Mouse (Mus musculus): ENCODE measurements around the gene Dpy19l3. TPM values are rescaled to one million over a fixed set of nuclear protein-coding genes. Genes with fewer than 3 reads are reported as not detected.

The Dpy19l3 gene
- polyA plus RNA-seq, 1 experiment from 2014 or later = 42.5 TPM

GRCm38 (mm10) chr7:35772347-35772746, 18.1 kb upstream of the Dpy19l3 start:
- Histone ChIP-seq H3K27ac (no peak overlapping the region), H3K4me1 (no peaks in the 10 kb centered on the region), H3K9me3 (no peaks in the 10 kb centered on the region), H3K4me3 (replicated peaks) (no peak overlapping the region), H3K36me3 (replicated peaks) (peaks cover 44% of the 10 kb centered on the region), H3K4me2 (no peak overlapping the region), H3K9ac (no peak overlapping the region), H3K27me3 (no peaks in the 10 kb centered on the region)
- 89% methylated on average over 8 of the region's 8 CpGs for WGBS
- no peak for ATAC-seq (ENCODE audit: low FRiP score)

- Histone ChIP-seq H3K9me3 (no peaks in the 10 kb centered on the region), H3K36me3 (replicated peaks) (peaks cover 37% of the 10 kb centered on the region), H3K4me2 (no peak overlapping the region), H3K27ac (no peak overlapping the region), H3K27me3 (no peaks in the 10 kb centered on the region), H3K9ac (no peak overlapping the region), H3K4me3 (replicated peaks) (no peak overlapping the region), H3K4me1 (no peaks in the 10 kb centered on the region)
- ATAC-seq (ENCODE audit: low FRiP score) = no peak
These were observed 16.9 kb upstream of the Dpy19l3 start for GRCm38 (mm10) chr7:35771106-35771505.

GRCm38 (mm10) chr7:35770122-35770521, 15.9 kb upstream of the Dpy19l3 start:
- Histone ChIP-seq H3K9ac (no peak overlapping the region), H3K36me3 (replicated peaks) (peaks cover 27% of the 10 kb centered on the region), H3K9me3 (no peaks in the 10 kb centered on the region), H3K27me3 (no peaks in the 10 kb centered on the region), H3K27ac (no peak overlapping the region), H3K4me3 (replicated peaks) (no peak overlapping the region), H3K4me2 (no peak overlapping the region), H3K4me1 (no peaks in the 10 kb centered on the region)
- no peak for ATAC-seq (ENCODE audit: low FRiP score)
- WGBS = 88% methylated on average over 7 of the region's 7 CpGs

GRCm38 (mm10) chr7:35764461-35764860, 10.2 kb upstream of the Dpy19l3 start:
- Histone ChIP-seq H3K9me3 (no peaks in the 10 kb centered on the region), H3K4me3 (replicated peaks) (no peak overlapping the region), H3K9ac (no peak overlapping the region), H3K27ac (no peak overlapping the region), H3K27me3 (no peaks in the 10 kb centered on the region), H3K4me1 (no peaks in the 10 kb centered on the region), H3K4me2 (no peak overlapping the region), H3K36me3 (replicated peaks) (no peaks in the 10 kb centered on the region)
- no peak for ATAC-seq (ENCODE audit: low FRiP score)
- WGBS = 90% methylated on average over 11 of the region's 11 CpGs

GRCm38 (mm10) chr7:35761801-35762200, 7.5 kb upstream of the Dpy19l3 start:
- Histone ChIP-seq H3K27ac (no peak overlapping the region), H3K9me3 (no peaks in the 10 kb centered on the region), H3K36me3 (replicated peaks) (no peaks in the 10 kb centered on the region), H3K4me2 (no peak overlapping the region), H3K4me1 (no peaks in the 10 kb centered on the region), H3K9ac (no peak overlapping the region), H3K4me3 (replicated peaks) (no peak overlapping the region), H3K27me3 (peaks cover 4% of the 10 kb centered on the region; the same call in 1 of the 2 replicates)
- ATAC-seq (ENCODE audit: low FRiP score) = no peak
- 70% methylated on average over 5 of the region's 5 CpGs for WGBS

DNA sequence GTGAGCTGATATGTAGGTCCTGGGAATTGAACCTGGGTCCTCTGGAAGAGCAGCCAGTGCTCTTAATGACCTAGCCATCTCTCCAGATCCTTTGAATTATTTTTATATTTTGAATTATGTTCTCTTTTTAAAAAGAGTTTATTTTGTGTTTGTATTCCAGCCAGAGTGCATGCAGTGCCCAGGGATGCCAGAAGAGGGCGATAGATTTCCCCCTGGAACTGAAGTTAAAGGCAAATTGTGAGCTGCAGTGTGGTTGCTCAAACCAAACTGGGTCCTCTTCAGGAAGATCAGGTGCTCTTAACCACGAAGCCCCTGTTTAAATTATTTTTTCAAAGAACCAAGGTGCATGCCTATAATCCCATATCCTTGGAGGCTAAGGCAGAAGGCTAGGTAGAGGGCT, 5.3 kb upstream of the Dpy19l3 start:
- no peak overlapping the region for H3K27ac ChIP-seq
- H3K4me2 ChIP-seq = no peak overlapping the region
- no peaks in the 10 kb centered on the region for H3K36me3 ChIP-seq (replicated peaks)
- no peak overlapping the region for H3K9ac ChIP-seq
- peaks cover 3% of the 10 kb centered on the region for H3K4me1 ChIP-seq
- no peak for ATAC-seq (ENCODE audit: low FRiP score)
- H3K4me3 ChIP-seq (replicated peaks) = no peak overlapping the region
- H3K9me3 ChIP-seq = no peaks in the 10 kb centered on the region
- WGBS = 14% methylated on average over 2 of the region's 2 CpGs
- H3K27me3 ChIP-seq = peaks cover 4% of the 10 kb centered on the region; the same call in 1 of the 2 replicates

DNA sequence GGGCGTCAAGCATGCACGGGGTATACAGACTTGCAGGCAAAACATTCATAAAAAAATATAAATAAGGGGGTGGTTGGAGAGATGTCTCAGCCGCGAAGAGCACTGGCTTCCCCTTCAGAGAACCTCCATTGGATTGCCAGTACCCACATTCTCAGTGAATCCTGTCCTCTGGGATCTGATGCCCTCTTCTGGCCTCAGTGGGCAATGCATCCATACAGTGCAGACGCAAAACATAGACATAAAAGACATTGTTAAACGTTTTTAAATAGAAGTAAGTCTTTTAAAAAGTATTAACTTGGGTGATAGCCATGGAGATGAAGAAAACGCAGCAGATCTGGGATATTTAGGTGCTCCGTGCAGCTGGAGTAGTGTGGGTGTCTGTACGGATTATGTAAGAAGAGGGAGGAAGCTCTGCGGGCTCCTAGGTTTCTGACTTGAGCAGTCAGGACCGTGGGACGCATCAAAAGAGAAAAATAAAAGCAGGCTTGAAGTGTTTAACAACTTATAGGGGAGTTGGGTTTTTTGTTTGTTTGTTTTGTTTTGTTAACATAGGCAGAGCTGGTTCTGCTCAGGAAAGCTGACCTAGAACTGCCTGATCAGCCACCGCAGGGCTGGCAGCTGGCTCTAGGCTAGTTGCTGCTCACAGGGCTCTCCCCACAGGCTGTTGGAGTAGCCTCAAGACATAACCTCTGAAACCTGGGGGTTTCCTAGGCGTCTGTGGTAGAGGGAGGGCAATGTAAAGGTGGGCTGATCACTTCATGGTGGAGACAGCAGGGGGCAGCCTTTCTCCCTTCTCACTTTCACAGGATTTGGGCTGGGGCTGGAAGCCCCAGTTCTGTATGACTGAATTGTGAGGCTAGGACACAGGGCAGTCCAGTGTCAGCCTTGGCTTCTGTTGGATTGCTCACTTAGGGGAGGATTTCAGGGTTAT, 2.5 kb upstream of the Dpy19l3 start:
- Histone ChIP-seq H3K4me2 (no peak overlapping the region), H3K36me3 (replicated peaks) (no peaks in the 10 kb centered on the region), H3K27ac (no peak overlapping the region), H3K4me3 (replicated peaks) (no peak overlapping the region), H3K9me3 (no peaks in the 10 kb centered on the region), H3K9ac (no peak overlapping the region), H3K27me3 (peaks cover 4% of the 10 kb centered on the region; the same call in 1 of the 2 replicates), H3K4me1 (peaks cover 16% of the 10 kb centered on the region)
- no peak for ATAC-seq (ENCODE audit: low FRiP score)
- 39% methylated on average over 14 of the region's 14 CpGs for WGBS

DNA sequence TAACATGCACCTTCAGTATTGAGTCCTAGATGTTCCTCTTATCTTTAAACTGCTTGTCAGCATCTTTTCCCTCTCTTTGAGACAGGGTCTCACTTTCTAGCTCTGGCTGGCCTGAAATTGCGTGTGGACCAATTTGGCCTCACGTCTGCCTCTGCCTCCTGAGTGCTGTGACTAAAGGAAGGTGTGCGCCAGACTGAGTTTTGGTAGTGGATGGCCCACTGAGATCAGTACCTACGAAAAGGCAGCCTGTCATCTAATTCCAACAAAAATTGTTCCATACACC, 573 bp upstream of the Dpy19l3 start:
- WGBS = 76% methylated on average over 4 of the region's 4 CpGs
- peaks cover 9% of the 10 kb centered on the region for H3K27me3 ChIP-seq

GRCm38 (mm10) chr7:35753319-35754032, 778 bp downstream of the Dpy19l3 start:
- H3K27ac ChIP-seq = peak overlapping the region; percentile 75
- peaks cover 26% of the 10 kb centered on the region for H3K36me3 ChIP-seq (replicated peaks)
- peaks cover 10% of the 10 kb centered on the region for H3K27me3 ChIP-seq
- ATAC-seq (ENCODE audit: low FRiP score) = peak; percentile 33; the same call in 1 of the 2 replicates
- H3K4me3 ChIP-seq (replicated peaks) = peak overlapping the region; percentile 84
- H3K9me3 ChIP-seq = no peaks in the 10 kb centered on the region
- 2% methylated on average over 15 of the region's 15 CpGs for WGBS
- H3K4me2 ChIP-seq = peak overlapping the region; percentile 97
- H3K4me1 ChIP-seq = peaks cover 16% of the 10 kb centered on the region
- peak overlapping the region; percentile 80 for H3K9ac ChIP-seq

More for the DNA sequence above, 573 bp upstream of the Dpy19l3 start:
- no peak for ATAC-seq (ENCODE audit: low FRiP score)
- peak overlapping the region; percentile 84 for H3K4me3 ChIP-seq (replicated peaks)
- peaks cover 16% of the 10 kb centered on the region for H3K4me1 ChIP-seq
- peak overlapping the region; percentile 97 for H3K4me2 ChIP-seq
- peak overlapping the region; percentile 80 for H3K9ac ChIP-seq
- H3K9me3 ChIP-seq = no peaks in the 10 kb centered on the region
- peak overlapping the region; percentile 75; the same call in 1 of the 2 replicates for H3K27ac ChIP-seq
- H3K36me3 ChIP-seq (replicated peaks) = peaks cover 12% of the 10 kb centered on the region

GRCm38 (mm10) chr7:35750873-35751272, 3.4 kb downstream of the Dpy19l3 start:
- Histone ChIP-seq H3K4me1 (peaks cover 16% of the 10 kb centered on the region), H3K9me3 (no peaks in the 10 kb centered on the region), H3K27me3 (peaks cover 6% of the 10 kb centered on the region; the same call in 1 of the 2 replicates), H3K27ac (no peak overlapping the region), H3K9ac (no peak overlapping the region), H3K4me3 (replicated peaks) (no peak overlapping the region), H3K4me2 (no peak overlapping the region), H3K36me3 (replicated peaks) (peaks cover 50% of the 10 kb centered on the region)
- 97% methylated on average over 9 of the region's 9 CpGs for WGBS
- no peak for ATAC-seq (ENCODE audit: low FRiP score)

- Histone ChIP-seq H3K36me3 (replicated peaks) (peaks cover 67% of the 10 kb centered on the region), H3K9ac (no peak overlapping the region), H3K9me3 (no peaks in the 10 kb centered on the region), H3K27me3 (peaks cover 6% of the 10 kb centered on the region; the same call in 1 of the 2 replicates), H3K4me3 (replicated peaks) (no peak overlapping the region), H3K4me1 (peaks cover under 1% of the 10 kb centered on the region), H3K4me2 (no peak overlapping the region), H3K27ac (no peak overlapping the region)
- no peak for ATAC-seq (ENCODE audit: low FRiP score)
- 56% methylated on average over 14 of the region's 14 CpGs for WGBS
These were observed 6.8 kb downstream of the Dpy19l3 start for GRCm38 (mm10) chr7:35747397-35747964.

GRCm38 (mm10) chr7:35746686-35747396, 7.4 kb downstream of the Dpy19l3 start:
- Histone ChIP-seq H3K4me2 (no peak overlapping the region), H3K4me3 (replicated peaks) (no peak overlapping the region), H3K36me3 (replicated peaks) (peaks cover 70% of the 10 kb centered on the region), H3K9ac (no peak overlapping the region), H3K27me3 (peaks cover 6% of the 10 kb centered on the region; the same call in 1 of the 2 replicates), H3K4me1 (no peaks in the 10 kb centered on the region; the same call in none of the 2 replicates), H3K9me3 (no peaks in the 10 kb centered on the region), H3K27ac (no peak overlapping the region)
- no peak for ATAC-seq (ENCODE audit: low FRiP score)
- WGBS = 90% methylated on average over 12 of the region's 12 CpGs

Measured in forebrain, embryonic 12.5 days (tissue).